Mouse (Mus musculus): ENCODE data around the gene Msh3. TPM values are rescaled to one million over a fixed set of nuclear protein-coding genes. Genes with fewer than 3 reads are reported as not detected.

Gene Msh3
- total and polyA plus RNA-seq, 2 experiments from 2014 or later = 18.6 to 19.7 TPM

GRCm38 (mm10) chr13:92326030-92326429 lies 28.8 kb downstream of the Msh3 start:
- WGBS = 74% methylated on average over 5 of the region's 5 CpGs

DNA sequence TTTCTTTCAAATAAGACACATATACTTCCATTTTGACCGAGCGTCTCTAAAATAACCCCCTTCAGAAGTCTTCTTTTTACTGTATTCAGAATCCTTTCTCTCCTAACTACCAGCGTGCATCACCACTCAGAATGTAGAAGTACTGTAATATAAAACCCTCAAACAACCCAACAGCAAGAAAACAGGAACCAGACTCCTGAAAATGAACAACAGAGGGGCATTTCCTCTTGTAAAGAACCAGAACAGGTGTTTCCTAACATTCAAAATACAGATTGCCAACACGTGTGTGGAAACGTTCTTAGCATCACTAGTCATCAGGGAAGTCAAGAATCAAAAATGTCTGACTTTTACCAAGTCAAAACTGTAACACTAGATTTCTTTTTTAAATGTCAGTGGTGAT lies 34.0 kb downstream of the Msh3 start:
- no peaks in the 10 kb centered on the region for H3K36me3 ChIP-seq (ENCODE audit: insufficient read depth, low read length)
- H3K27ac ChIP-seq (ENCODE audit: low read depth, low read length) = no peak overlapping the region
- H3K4me1 ChIP-seq (ENCODE audit: insufficient read depth, low read length) = no peaks in the 10 kb centered on the region
- TF ChIP-seq CTCF (IDR thresholded peaks at IDR 0.05) = no peak
- ATAC-seq (ENCODE audit: low FRiP score) (no peak), DNase-seq (ENCODE audit: low spot score) (no peak)
- no peaks in the 10 kb centered on the region for H3K9me3 ChIP-seq (ENCODE audit: low read length)
- H3K27me3 ChIP-seq (ENCODE audit: insufficient read depth, low read length) = no peaks in the 10 kb centered on the region
- WGBS = 95% methylated on average over 5 of the region's 5 CpGs
- H3K9ac ChIP-seq (replicated peaks; ENCODE audit: low read length, poor library complexity, severe bottlenecking) = no peak overlapping the region
- no peak overlapping the region for H3K4me3 ChIP-seq (ENCODE audit: low read depth, low read length)
- H3K4me2 ChIP-seq (ENCODE audit: low read depth, low read length, poor library complexity, severe bottlenecking) = no peak overlapping the region

More at GRCm38 (mm10) chr13:92326030-92326429, 28.8 kb downstream of the Msh3 start:
- Histone ChIP-seq H3K9ac (replicated peaks; ENCODE audit: low read length, poor library complexity, severe bottlenecking) (no peak overlapping the region), H3K36me3 (ENCODE audit: insufficient read depth, low read length) (0 out of 2 replicates have a peak, but pooled peaks cover 2% of the 10 kb centered on the region), H3K4me2 (ENCODE audit: low read depth, low read length, poor library complexity, severe bottlenecking) (no peak overlapping the region), H3K4me1 (ENCODE audit: insufficient read depth, low read length) (no peaks in the 10 kb centered on the region), H3K4me3 (ENCODE audit: low read depth, low read length) (no peak overlapping the region), H3K9me3 (ENCODE audit: low read length) (no peaks in the 10 kb centered on the region), H3K27ac (ENCODE audit: low read depth, low read length) (no peak overlapping the region), H3K27me3 (ENCODE audit: insufficient read depth, low read length) (no peaks in the 10 kb centered on the region)
- DNase-seq (ENCODE audit: low spot score) (no peak), ATAC-seq (ENCODE audit: low FRiP score) (no peak)
- no peak for TF ChIP-seq CTCF (IDR thresholded peaks at IDR 0.05)

DNA sequence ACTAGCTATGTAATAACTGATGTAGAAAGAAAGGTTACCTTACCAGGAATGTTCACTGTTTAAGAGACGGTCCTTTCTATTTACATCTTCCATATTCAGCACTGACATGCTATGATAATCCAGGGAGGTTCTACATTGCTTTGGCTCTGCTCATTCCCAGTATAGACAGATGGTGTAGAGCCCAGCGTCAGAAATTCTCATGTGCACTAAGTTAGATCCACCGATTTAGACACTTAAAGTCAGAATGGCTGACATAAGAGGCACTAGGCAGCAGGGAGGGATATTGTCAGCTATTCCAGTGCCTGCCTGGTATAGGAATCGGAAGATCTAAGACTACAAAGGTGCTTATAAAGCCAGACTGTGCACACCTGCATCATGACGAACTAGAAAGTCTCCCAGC lies 40.2 kb downstream of the Msh3 start:
- no peaks in the 10 kb centered on the region for H3K9me3 ChIP-seq (ENCODE audit: low read length)
- no peak for TF ChIP-seq CTCF (IDR thresholded peaks at IDR 0.05)
- H3K9ac ChIP-seq (replicated peaks; ENCODE audit: low read length, poor library complexity, severe bottlenecking) = no peak overlapping the region
- H3K36me3 ChIP-seq (ENCODE audit: insufficient read depth, low read length) = 0 out of 2 replicates have a peak, but pooled peaks cover 4% of the 10 kb centered on the region
- no peak overlapping the region for H3K4me3 ChIP-seq (ENCODE audit: low read depth, low read length)
- H3K4me1 ChIP-seq (ENCODE audit: insufficient read depth, low read length) = no peaks in the 10 kb centered on the region
- 86% methylated on average over 5 of the region's 5 CpGs for WGBS
- DNase-seq (ENCODE audit: low spot score) = no peak
- no peak for ATAC-seq (ENCODE audit: low FRiP score)
- H3K27me3 ChIP-seq (ENCODE audit: insufficient read depth, low read length) = no peaks in the 10 kb centered on the region
- no peak overlapping the region for H3K4me2 ChIP-seq (ENCODE audit: low read depth, low read length, poor library complexity, severe bottlenecking)
- no peak overlapping the region for H3K27ac ChIP-seq (ENCODE audit: low read depth, low read length)

DNA sequence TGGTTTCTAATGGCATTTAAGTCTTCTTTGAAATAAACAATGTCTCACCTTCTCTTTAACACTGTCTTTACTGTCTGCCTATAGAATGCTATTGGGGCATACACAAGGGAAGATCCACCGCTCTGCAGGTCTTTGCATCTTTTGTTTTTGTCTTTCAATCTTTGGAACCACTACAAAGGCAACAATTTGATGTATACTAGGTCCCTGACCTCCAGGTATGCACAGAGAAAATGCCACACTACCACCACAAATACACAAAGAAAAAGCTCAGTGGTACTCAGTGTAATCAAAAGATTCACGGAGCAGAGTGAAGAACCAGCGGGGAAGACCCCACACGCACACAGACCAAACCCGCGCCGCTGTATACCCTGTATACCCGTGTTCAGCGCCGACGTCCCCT lies 49.1 kb downstream of the Msh3 start, which contains the start of gene Gm20379:
Gm20379 (plus strand) TSS at position 301 of the 400 bp plus-strand sequence.
- ATAC-seq (ENCODE audit: low FRiP score) (no peak), DNase-seq (ENCODE audit: low spot score) (no peak)
- 98% methylated on average over 11 of the region's 11 CpGs for WGBS

GRCm38 (mm10) chr13:92304291-92304690 lies 50.5 kb downstream of the Msh3 start:
- Histone ChIP-seq H3K27me3 (ENCODE audit: insufficient read depth, low read length) (no peaks in the 10 kb centered on the region), H3K27ac (ENCODE audit: low read depth, low read length) (no peak overlapping the region), H3K9me3 (ENCODE audit: low read length) (no peaks in the 10 kb centered on the region), H3K9ac (replicated peaks; ENCODE audit: low read length, poor library complexity, severe bottlenecking) (no peak overlapping the region), H3K4me3 (ENCODE audit: low read depth, low read length) (no peak overlapping the region), H3K4me1 (ENCODE audit: insufficient read depth, low read length) (no peaks in the 10 kb centered on the region), H3K4me2 (ENCODE audit: low read depth, low read length, poor library complexity, severe bottlenecking) (no peak overlapping the region), H3K36me3 (ENCODE audit: insufficient read depth, low read length) (peaks cover 5% of the 10 kb centered on the region; the same call in 1 of the 2 replicates)
- WGBS = over 99% methylated on average over 5 of the region's 5 CpGs
- DNase-seq (ENCODE audit: low spot score) = no peak
- no peak for ATAC-seq (ENCODE audit: low FRiP score)
- no peak for TF ChIP-seq CTCF (IDR thresholded peaks at IDR 0.05)

More for the DNA sequence above, 49.1 kb downstream of the Msh3 start, which contains the start of gene Gm20379:
- no peak for TF ChIP-seq CTCF (IDR thresholded peaks at IDR 0.05)
- Histone ChIP-seq H3K27ac (ENCODE audit: low read depth, low read length) (no peak within 1 kb of the TSS), H3K36me3 (ENCODE audit: insufficient read depth, low read length) (peaks cover 5% of the 10 kb centered on the region; the same call in 1 of the 2 replicates), H3K4me1 (ENCODE audit: insufficient read depth, low read length) (no peaks in the 10 kb centered on the region), H3K27me3 (ENCODE audit: insufficient read depth, low read length) (no peaks in the 10 kb centered on the region), H3K9ac (replicated peaks; ENCODE audit: low read length, poor library complexity, severe bottlenecking) (no peak within 1 kb of the TSS), H3K4me2 (ENCODE audit: low read depth, low read length, poor library complexity, severe bottlenecking) (no peak within 1 kb of the TSS), H3K9me3 (ENCODE audit: low read length) (no peaks in the 10 kb centered on the region), H3K4me3 (ENCODE audit: low read depth, low read length) (no peak within 1 kb of the TSS)

DNA sequence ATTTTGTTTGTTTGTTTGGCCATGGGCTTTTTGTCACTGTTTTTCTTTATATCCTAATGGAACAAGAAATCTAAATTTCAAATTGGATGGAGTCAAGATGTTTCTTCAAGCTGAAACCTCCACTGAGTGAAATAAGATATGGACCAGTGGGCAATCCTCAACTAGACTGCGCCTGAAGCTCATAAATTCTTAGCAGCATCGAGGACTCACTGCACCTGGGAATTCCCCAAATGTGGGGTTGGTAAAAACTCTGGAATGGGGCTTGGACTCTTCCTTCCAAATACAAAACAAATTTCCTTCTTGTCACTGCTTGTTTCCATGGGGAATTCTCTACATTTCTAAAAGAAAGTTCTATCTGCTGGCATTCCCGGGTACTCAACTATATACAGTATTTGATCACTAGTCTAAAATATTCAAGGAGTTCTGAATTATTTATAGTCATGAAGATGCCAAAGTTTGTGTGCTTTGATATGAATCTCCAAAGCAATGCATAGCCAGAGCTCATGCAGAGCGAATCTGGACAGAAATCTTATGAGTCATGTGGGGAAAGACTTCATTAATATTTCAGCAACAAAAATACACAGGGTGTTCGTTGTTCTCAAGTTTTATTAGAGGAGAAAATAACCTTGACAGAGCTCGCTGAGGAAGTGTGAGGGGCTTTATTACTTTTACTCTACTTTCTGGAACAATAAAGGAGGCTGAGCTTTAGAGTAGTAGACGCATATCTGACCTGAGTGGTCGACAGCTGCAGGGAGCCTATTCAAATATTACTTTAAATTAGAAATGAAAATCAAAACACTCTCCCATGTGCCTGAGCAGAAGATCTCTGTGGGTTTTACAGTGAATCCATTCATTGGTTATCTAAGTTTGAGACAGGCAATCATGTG lies 51.5 kb downstream of the Msh3 start:
- peak; percentile 71 for ATAC-seq (ENCODE audit: low FRiP score)
- H3K9ac ChIP-seq (replicated peaks; ENCODE audit: low read length, poor library complexity, severe bottlenecking) = no peak overlapping the region
- H3K9me3 ChIP-seq (ENCODE audit: low read length) = no peaks in the 10 kb centered on the region
- H3K4me2 ChIP-seq (ENCODE audit: low read depth, low read length, poor library complexity, severe bottlenecking) = no peak overlapping the region
- H3K27me3 ChIP-seq (ENCODE audit: insufficient read depth, low read length) = no peaks in the 10 kb centered on the region
- H3K4me1 ChIP-seq (ENCODE audit: insufficient read depth, low read length) = no peaks in the 10 kb centered on the region
- peaks cover 4% of the 10 kb centered on the region; the same call in 1 of the 2 replicates for H3K36me3 ChIP-seq (ENCODE audit: insufficient read depth, low read length)
- no peak for TF ChIP-seq CTCF (IDR thresholded peaks at IDR 0.05)
- 63% methylated on average over 8 of the region's 8 CpGs for WGBS
- H3K4me3 ChIP-seq (ENCODE audit: low read depth, low read length) = no peak overlapping the region
- H3K27ac ChIP-seq (ENCODE audit: low read depth, low read length) = no peak overlapping the region
- DNase-seq (ENCODE audit: low spot score) = peak; percentile 5
